Mouse (Mus musculus) T-helper 2 cell (primary cell): ENCODE results near the gene Zfp335.

ENCODE experiments used
- in situ Hi-C: fragments of 300-600 bp; cut with MboI, MseI; formaldehyde crosslinking; loops from one replicate; pipeline ENCODE4 v1.15.1; 2025; ENCODE audit warnings: high pct_unique_total_duplicates

Zfp335 gene

GRCm38 (mm10) chr2:164894048-164894447 lies 17.5 kb downstream of the Zfp335 start:
- in situ Hi-C loops = no loop called here

DNA sequence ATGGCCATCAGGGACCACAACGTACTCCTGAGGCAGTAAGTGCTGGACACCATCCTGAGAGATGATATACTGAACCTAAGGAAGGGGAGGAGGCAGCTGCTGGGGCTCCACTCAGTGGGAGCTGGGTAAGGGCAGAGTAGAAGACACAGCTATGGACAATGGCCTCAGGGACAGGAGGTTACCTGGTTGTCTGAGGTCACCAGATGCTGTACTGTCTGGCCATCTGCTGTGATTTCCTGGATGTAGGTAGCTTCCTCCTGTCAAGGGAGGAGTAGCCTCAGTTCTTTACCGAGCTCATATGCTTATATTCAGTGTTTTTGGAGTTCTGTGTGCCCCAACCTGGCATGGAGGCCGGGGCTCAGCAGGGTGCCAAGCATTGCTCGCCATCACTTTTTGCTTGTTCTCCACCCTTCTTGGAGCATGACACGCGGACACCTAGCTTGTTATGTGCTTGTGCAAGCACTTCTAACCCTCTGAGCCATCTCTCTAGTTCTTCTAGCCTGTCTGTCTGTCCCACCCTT lies 18.8 kb downstream of the Zfp335 start:
- in situ Hi-C loops = no loop called here

DNA sequence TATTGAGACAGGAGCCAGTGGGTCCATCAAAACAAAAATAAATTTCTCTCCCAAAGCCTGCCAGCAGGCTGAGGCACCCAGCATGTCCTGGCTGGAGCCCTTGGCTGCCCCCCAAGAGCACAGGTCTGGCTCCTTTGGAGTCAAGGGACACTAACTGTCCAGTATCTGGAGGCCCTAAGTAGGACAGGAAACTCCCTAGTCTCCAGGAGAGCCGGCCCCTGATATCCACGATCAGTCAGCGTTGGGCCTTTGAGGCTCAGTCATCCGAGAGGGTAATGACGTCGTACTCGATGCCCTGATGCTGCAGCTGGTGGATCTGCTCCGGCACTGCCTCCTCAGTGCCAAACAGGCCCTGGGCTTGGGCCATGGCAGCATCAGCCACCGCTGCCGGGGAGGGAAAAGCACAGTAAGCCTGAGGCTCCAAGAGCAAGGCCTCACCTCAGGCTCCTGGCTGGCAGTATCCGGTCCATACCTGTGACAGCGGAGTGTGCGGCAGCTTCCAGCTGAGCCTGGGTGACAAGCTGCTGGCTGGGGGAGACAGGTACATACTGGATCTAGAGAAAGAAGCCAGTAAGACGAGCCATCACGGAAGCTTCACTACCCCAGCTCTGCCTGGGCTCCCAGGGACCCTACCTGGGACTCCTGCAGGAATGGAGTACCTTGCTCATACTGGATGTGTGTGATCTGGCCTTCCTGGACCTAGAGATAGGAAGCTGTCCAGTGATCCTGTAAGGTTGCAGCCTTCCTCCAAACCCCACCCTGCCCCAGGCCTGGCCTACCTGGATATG lies 19.5 kb downstream of the Zfp335 start:
- in situ Hi-C loops = no loop called here

DNA sequence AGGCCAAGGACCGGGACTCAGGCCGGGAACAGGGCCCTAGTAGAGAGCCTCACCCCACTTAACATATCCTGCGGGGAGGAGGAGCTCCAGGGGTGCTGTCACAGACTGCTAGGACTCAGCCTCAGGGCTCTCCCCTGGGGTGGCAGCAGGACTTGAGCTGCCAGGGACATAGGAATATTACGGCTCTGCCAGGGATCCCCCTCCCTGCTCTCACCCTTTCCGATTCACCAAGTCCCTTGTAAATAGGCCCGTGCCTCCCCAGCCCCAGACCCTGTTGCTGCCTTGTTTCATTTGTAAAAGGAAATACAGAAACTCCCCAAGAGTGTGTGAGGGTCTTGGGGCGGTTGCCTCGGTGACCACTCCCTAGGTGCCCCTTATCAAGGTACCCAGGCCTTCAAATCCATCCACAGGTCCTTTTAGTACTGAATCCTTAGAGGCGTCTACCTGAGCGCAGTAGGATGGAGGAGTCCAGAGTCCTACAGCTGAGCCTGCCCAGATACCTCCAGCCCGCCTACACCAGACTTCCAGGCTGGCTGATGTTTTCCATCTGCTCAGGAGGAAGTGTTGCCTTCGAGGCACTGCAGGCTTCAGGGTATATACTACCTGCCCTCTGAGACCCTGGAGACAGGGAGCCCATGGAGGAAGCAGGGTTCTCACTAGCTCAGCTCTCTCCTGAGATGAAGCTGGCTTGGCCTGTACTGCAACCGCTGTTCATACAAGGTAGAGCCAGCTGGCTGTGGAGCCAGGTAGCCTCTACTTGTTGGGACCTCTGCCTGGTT lies 20.3 kb downstream of the Zfp335 start:
- in situ Hi-C loops = no loop called here

DNA sequence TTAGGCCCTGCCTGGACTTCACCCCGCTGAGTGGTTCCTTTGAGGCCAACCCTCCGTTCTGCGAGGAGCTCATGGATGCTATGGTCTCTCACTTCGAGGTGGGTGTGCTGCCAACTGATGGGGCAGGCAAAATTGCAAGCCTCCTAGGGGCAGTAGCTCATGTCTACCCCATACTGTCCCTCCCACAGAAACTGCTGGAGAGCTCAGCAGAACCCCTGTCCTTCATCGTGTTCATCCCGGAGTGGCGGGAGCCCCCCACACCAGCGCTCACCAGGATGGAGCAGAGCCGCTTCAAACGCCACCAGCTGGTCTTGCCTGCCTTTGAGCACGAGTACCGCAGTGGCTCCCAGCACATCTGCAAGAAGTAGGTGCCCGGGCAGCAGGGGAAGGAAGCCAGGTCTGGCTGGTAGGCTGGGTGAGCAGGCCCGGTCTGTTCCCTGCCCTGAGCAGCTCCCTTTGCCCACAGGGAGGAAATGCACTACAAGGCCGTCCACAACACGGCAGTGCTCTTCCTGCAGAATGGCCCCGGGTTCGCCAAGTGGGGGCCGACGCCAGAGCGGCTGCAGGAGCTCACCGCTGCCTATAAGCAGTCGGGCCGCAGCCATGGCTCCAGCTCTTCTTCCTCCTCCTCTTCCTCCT lies 21.0 kb downstream of the Zfp335 start:
- in situ Hi-C loops = no loop called here

- in situ Hi-C loops = no loop called here
Measured at GRCm38 (mm10) chr2:164889960-164890359, 21.6 kb downstream of the Zfp335 start.

DNA sequence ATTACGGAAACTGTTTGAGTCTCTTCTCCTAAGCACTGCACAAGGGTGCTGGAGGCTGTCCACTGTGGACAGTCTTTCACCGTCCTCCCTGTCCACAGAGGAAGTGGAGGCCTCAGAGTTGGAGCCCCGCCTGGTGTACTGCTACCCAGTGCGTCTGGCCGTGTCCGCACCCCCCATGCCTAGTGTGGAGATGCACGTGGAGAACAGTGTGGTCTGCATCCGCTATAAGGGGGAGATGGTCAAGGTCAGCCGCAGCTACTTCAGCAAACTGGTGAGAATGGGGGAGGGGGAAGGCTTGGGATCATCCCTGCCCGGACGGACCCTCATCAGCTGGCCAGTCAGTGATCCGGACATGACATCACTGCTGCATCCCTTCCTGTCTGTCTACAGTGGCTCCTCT lies 22.6 kb downstream of the Zfp335 start:
- in situ Hi-C loops = no loop called here

DNA sequence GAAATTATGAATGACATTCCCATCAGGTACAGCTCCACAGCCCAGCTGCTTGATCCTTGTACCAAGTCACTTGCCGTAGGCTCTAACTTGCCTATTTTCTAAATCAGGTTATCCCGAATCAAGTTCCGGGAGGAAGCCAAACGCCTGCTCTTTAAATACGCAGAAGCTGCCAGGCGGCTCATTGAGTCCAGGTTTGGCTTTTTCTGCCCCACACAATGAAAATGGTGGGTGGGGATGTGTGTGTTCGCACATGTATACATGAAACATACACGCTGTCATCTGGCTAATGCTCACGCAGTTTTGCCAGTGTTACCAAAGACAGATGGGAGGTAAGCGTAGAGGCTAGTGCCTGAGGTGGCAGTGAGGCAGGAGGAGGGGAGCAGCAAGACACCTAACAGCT lies 24.9 kb downstream of the Zfp335 start:
- in situ Hi-C loops = no loop called here

GRCm38 (mm10) chr2:164885788-164886187 lies 25.8 kb downstream of the Zfp335 start:
- in situ Hi-C loops = no loop called here

GRCm38 (mm10) chr2:164882619-164883018 lies 28.9 kb downstream of the Zfp335 start:
- in situ Hi-C loops = no loop called here

GRCm38 (mm10) chr2:164879568-164880277 lies 31.8 kb downstream of the Zfp335 start:
- in situ Hi-C loops = loop anchor here (5.0 kb wide), 1 partner anchor 33 kb away; the partner anchor contains the start of gene Zfp335

DNA sequence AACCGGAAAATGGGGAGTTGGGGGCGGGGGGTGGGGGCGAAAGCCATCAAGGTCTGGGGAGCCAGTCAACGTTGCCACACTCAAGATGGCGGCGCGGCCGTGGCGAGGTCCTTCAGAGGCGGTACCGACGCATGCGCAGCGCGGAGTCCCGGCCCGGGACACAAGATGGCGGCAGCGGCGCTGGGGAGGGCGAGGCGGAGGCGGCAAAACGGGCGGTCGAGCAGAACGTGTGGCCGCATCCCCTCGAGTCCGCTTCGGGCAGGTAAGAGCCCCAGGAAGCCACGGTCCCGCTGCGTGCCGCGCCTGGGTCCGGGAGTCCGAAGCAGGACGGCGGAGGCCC lies 32.4 kb downstream of the Zfp335 start, which contains the start of gene Pcif1:
Gene Pcif1 (plus strand): TSS at position 77 of the 340 bp plus-strand sequence.
- in situ Hi-C loops = loop anchor here (5.0 kb wide), 1 partner anchor 33 kb away; the partner anchor contains the start of gene Zfp335

DNA sequence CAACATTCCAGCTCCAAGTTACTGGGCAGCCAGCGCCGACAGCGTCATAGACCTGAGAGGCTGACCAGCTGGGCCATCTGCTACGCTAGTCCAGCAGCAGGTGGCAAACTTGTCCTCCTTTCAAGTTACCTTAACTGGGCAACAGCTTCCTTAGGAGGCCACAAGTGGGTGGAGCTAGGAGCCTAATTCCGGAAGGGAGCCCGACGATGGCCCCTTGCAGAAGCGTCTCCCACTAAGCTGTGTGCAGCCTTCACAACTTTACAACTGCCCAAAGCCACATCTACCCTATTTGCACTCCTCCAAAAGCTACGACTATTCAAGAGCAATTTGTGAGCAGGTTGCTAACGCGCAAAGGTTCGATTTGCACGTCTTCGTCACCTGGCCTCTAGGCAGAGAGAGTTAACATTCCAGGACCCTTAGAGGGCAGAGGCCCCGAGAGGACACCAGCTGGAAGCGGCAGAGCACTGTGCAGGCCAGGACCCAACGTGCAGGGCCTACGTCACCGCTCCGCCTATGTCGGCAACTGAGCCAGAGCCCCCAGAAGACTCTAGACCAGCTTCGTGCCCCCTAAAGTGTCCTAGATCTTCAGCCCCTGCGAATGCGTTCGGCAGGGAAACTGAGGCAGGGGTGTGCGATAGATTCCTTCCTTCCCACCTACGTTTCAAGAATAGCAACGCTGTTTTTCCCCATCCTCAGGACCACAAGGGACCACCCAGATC lies 32.9 kb downstream of the Zfp335 start:
- in situ Hi-C loops = loop anchor here (5.0 kb wide), 1 partner anchor 34 kb away; the partner anchor contains the start of gene Zfp335

GRCm38 (mm10) chr2:164877376-164878215 lies 34.0 kb downstream of the Zfp335 start:
- in situ Hi-C loops = loop anchor here (5.0 kb wide), 1 partner anchor 35 kb away; the partner anchor contains the start of gene Zfp335

- in situ Hi-C loops = loop anchor here (5.0 kb wide), 1 partner anchor 37 kb away; the partner anchor contains the start of gene Zfp335
Measured at GRCm38 (mm10) chr2:164875648-164876047, 35.9 kb downstream of the Zfp335 start.

DNA sequence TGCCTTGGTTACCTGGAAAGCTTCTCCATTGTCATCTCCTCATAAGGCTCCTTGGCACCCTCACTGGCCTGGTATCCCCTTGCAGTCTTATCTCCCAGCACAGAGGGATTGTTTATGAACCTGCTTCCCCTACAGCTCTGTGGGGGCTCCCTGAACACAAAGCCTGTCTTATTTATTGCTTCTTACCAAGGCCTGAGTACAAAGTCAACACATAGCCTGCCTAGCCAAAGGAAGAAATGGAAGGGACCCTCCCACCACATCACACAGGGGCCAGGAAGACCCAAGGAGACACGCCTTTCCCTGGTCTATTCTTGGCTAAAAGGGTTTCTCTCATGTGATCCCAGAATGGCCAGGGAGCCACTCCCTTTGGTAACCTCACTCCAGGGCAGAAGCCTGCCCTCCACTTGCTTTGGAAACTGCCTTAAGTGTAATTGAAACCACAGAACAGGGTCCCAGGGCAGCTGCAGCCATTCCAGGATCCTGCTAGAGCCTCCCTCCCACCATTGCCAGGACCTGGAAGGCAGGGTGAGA lies 37.3 kb downstream of the Zfp335 start:
- in situ Hi-C loops = no loop called here

GRCm38 (mm10) chr2:164873621-164874020 lies 37.9 kb downstream of the Zfp335 start:
- in situ Hi-C loops = no loop called here

GRCm38 (mm10) chr2:164871602-164872303 lies 39.8 kb downstream of the Zfp335 start:
- in situ Hi-C loops = no loop called here

DNA sequence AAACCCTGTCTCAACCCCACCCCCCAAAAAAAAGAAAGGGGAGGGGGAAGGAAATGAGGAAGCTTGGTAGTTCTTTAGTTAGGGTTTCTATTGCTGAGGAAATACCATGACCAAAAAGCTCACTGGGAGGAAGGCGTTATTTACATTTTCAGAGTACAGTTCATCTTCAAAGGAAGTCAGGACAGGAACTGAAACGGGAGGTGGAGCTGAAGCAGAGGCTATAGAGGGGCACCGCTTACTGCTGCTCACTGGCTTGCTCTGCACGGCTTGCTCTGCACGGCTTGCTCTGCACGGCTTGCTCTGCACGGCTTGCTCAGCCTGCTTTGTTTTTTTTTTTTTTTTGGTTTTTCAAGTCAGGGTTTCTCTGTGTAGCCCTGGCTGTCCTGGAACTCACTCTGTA lies 43.1 kb downstream of the Zfp335 start:
- in situ Hi-C loops = no loop called here
